Mouse (Mus musculus) liver, embryonic 14.5 days (tissue): ENCODE results near the gene Gm12253.

ENCODE experiments used
- CTCF ChIP-seq: IDR thresholded peaks from 2 replicates; pipeline ENCODE4 v1.5.1; 2016; ENCODE audit warnings: antibody characterized with exemption, low read depth, control low read depth
- EP300 ChIP-seq: IDR thresholded peaks from 2 replicates; pipeline ENCODE4 v1.6.1; 2016; ENCODE audit warnings: antibody characterized with exemption, low read depth

GRCm38 (mm10) chr11:58420815-58421214 is 11.5 kb upstream of the Gm12253 start, which contains the start of gene 1810065E05Rik:
- TF ChIP-seq CTCF, result no peak
- no peak for TF ChIP-seq EP300
